ENCODE assay signal across 8 mouse cellular contexts in the genomic region with DNA sequence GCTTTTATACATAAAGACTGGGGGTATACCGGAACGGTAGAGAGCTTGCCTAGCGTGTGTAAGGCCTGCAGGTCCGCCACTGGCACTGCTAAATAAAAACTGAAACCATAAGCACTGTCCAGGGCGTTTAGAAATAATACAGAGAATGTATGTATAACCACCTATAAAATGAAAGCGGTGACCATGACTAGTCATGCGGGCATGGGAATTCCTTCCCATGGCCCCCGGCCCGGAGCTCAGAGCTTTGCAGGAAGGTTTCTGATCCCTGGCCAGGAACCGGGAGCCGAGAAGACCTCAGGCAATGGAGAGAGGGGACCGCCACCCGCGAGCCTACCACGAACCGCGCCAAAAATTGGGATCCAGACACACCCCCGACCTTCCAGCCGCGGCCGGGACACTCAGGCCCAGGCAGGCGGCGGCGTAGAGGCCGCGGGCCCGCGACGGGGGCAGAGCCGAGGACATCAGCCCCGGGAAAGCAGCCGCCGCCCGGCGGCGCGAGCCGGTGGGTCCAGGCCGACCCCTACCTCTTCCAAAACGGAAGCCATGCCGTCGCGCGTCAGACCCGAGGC. TPM values are rescaled to one million over a fixed set of nuclear protein-coding genes. Genes with fewer than 3 reads are reported as not detected.
DNase-seq lines count a peak whose midpoint lies in the region; ATAC-seq lines count a peak whose summit lies in the region.

No protein-coding gene starts in this region.

- H3K27ac ChIP-seq in forebrain, embryonic 15.5 days (replicated peaks) = peak overlapping the region; percentile 99
- H3K27ac ChIP-seq in intestine, embryonic 16.5 days (ENCODE audit: low read length) = peak overlapping the region; percentile 95

- peak; percentile 40 for DNase-seq in CD4-positive, CD25-positive, alpha-beta regulatory T cell, adult 2 months (ENCODE audit: low read depth, low spot score)
- DNase-seq in right cerebral cortex, adult 2 months (ENCODE audit: low spot score in 2 of 2) = peak; percentile 43 to 50
- DNase-seq in right cerebral cortex, adult 18-20 months = no peak
- no peak for DNase-seq in MN1 (ENCODE audit: low spot score)

- H3K4me3 ChIP-seq in forebrain, embryonic 15.5 days = peak overlapping the region; percentile 74
- peak overlapping the region; percentile 93 for H3K4me3 ChIP-seq in intestine, embryonic 16.5 days (ENCODE audit: low read length)

- no peaks in the 10 kb centered on the region for H3K27me3 ChIP-seq in forebrain, embryonic 15.5 days
- no peaks in the 10 kb centered on the region for H3K27me3 ChIP-seq in intestine, embryonic 16.5 days (replicated peaks; ENCODE audit: control insufficient read depth, insufficient read depth, low read length)

- peak overlapping the region; percentile 85 for H3K9ac ChIP-seq in forebrain, embryonic 15.5 days (replicated peaks)
- H3K9ac ChIP-seq in intestine, embryonic 16.5 days (ENCODE audit: low read depth, low read length) = peak overlapping the region; percentile 96

- H3K9me3 ChIP-seq in forebrain, embryonic 15.5 days = no peaks in the 10 kb centered on the region
- no peaks in the 10 kb centered on the region for H3K9me3 ChIP-seq in intestine, embryonic 16.5 days (ENCODE audit: control insufficient read depth, low read length)

- H3K4me1 ChIP-seq in forebrain, embryonic 15.5 days = peaks cover 30% of the 10 kb centered on the region
- H3K4me1 ChIP-seq in intestine, embryonic 16.5 days (ENCODE audit: control insufficient read depth, insufficient read depth, low read length) = peaks cover 9% of the 10 kb centered on the region

- WGBS in forebrain, embryonic 15.5 days = under 1% methylated on average over 43 of the region's 45 CpGs
- under 1% methylated on average over 45 of the region's 45 CpGs for WGBS in intestine, embryonic 16.5 days

- H3K36me3 ChIP-seq in forebrain, embryonic 15.5 days = peaks cover 8% of the 10 kb centered on the region
- 0 out of 2 replicates have a peak, but pooled peaks cover 4% of the 10 kb centered on the region for H3K36me3 ChIP-seq in intestine, embryonic 16.5 days (ENCODE audit: control insufficient read depth, insufficient read depth, low read length)

- H3K4me2 ChIP-seq in forebrain, embryonic 15.5 days (replicated peaks) = peak overlapping the region; percentile 49
- H3K4me2 ChIP-seq in intestine, embryonic 16.5 days (ENCODE audit: low read depth, low read length) = peak overlapping the region; percentile 69

- ATAC-seq in CD4-positive, CD25-positive, alpha-beta regulatory T cell, adult 4 months = no peak
- ATAC-seq in forebrain, embryonic 15.5 days (replicated peaks) = peak; percentile 2
- peak; percentile 70 for ATAC-seq in intestine, embryonic 16.5 days
- ATAC-seq in megakaryocyte-erythroid progenitor cell, adult 5-6 weeks (replicated peaks; ENCODE audit: low FRiP score, low TSS enrichment, poor library complexity, severe bottlenecking) = peak; percentile 17

RNA-seq across cellular contexts. Expression of a gene that starts 0.5 kb away (rescaled TPM):
- polyA plus RNA-seq in CD4-positive, CD25-positive, alpha-beta regulatory T cell, adult 4 months (2017; shearing (Covaris generic)) = 100 to 1,000 TPM in 1 of 2 experiments, 10 to 100 TPM in 1; 81.6 to 125 TPM
- 284 and 296 TPM in 2 replicates for polyA plus RNA-seq in forebrain, embryonic 15.5 days (2015; fragmentation: Nextera tagmentation; extraction: Ambion mirVana)
- 164 and 181 TPM in 2 replicates for polyA plus RNA-seq in intestine, embryonic 16.5 days (2015; fragmentation: Nextera tagmentation; extraction: Ambion mirVana)
- total RNA-seq in megakaryocyte-erythroid progenitor cell, adult 5-6 weeks (2014; fragmentation: Nextera tagmentation) = 190 and 235 TPM in 2 replicates
- 361 and 387 TPM in 2 replicates for total RNA-seq in megakaryocyte-erythroid progenitor cell, adult 5-6 weeks (2017)

RNA-seq across cellular contexts. Expression of a gene that starts 17.2 kb away (rescaled TPM):
- polyA plus RNA-seq in CD4-positive, CD25-positive, alpha-beta regulatory T cell, adult 4 months (2017; shearing (Covaris generic)) = 100 to 1,000 TPM; 237 to 281 TPM
- polyA plus RNA-seq in forebrain, embryonic 15.5 days (2015; fragmentation: Nextera tagmentation; extraction: Ambion mirVana) = 178 and 182 TPM in 2 replicates
- polyA plus RNA-seq in intestine, embryonic 16.5 days (2015; fragmentation: Nextera tagmentation; extraction: Ambion mirVana) = 273 and 306 TPM in 2 replicates
- total RNA-seq in megakaryocyte-erythroid progenitor cell, adult 5-6 weeks (2014; fragmentation: Nextera tagmentation) = 103 and 153 TPM in 2 replicates
- total RNA-seq in megakaryocyte-erythroid progenitor cell, adult 5-6 weeks (2017) = 113 and 118 TPM in 2 replicates

RNA-seq across cellular contexts. Expression of a gene that starts 58.8 kb away (rescaled TPM):
- under 1 TPM; 0.07 to 0.13 TPM for polyA plus RNA-seq in CD4-positive, CD25-positive, alpha-beta regulatory T cell, adult 4 months (2017; shearing (Covaris generic))
- 0.05 TPM in 1 of 2 replicates, not detected in the other for polyA plus RNA-seq in forebrain, embryonic 15.5 days (2015; fragmentation: Nextera tagmentation; extraction: Ambion mirVana)
- polyA plus RNA-seq in intestine, embryonic 16.5 days (2015; fragmentation: Nextera tagmentation; extraction: Ambion mirVana) = 6.1 and 7.7 TPM in 2 replicates
- total RNA-seq in megakaryocyte-erythroid progenitor cell, adult 5-6 weeks (2014; fragmentation: Nextera tagmentation) = not detected in 2 replicates
- total RNA-seq in megakaryocyte-erythroid progenitor cell, adult 5-6 weeks (2017) = not detected in 2 replicates

Comparison
In these comparisons a context has a peak if more than half of its experiments do, and no peak if none do; other contexts are left out.
1. DNase-seq: peak in CD4-positive, CD25-positive, alpha-beta regulatory T cell, adult 2 months (single experiment) and right cerebral cortex, adult 2 months (2 of 2); none in right cerebral cortex, adult 18-20 months (single experiment) and MN1 (single experiment).